Mouse (Mus musculus) MEL (cell line): ENCODE results near the gene Yrdc. TPM values are rescaled to one million over a fixed set of nuclear protein-coding genes. Genes with fewer than 3 reads are reported as not detected.

Experiments used
- DNase-seq: peaks from one replicate; pipeline ENCODE4 v3.0.0; 2011; ENCODE audit warnings: low read depth, low spot score
- H3K27ac ChIP-seq: 2 replicates; pipeline ENCODE4 v1.5.1; 2012; ENCODE audit warnings: low read depth, mild to moderate bottlenecking, control low read depth, low read length, moderate library complexity; ENCODE audit not compliant: control insufficient read depth
- H3K27me3 ChIP-seq, 2 experiments: fragments of 150-350 bp in 1 of 2; sonication (generic) in 1 of 2; 2 replicates each; pipeline ENCODE4 v1.6.1; 2012; ENCODE audit warnings: low read length in 2 of 2, mild to moderate bottlenecking in 2 of 2, improper control_type of control experiment in 1 of 2, moderate library complexity in 1 of 2; ENCODE audit not compliant: insufficient read depth in 2 of 2, control insufficient read depth in 1 of 2
- H3K36me3 ChIP-seq, 2 experiments: 2 replicates each; pipeline ENCODE4 v1.6.1; 2012 to 2014; ENCODE audit warnings: low read length in 2 of 2, improper control_type of control experiment in 1 of 2, inconsistent platforms in 1 of 2, mild to moderate bottlenecking in 1 of 2; ENCODE audit not compliant: insufficient read depth in 2 of 2, control insufficient read depth in 1 of 2
- H3K4me1 ChIP-seq, 2 experiments: fragments of 150-350 bp in 1 of 2; sonication (generic) in 1 of 2; 2 replicates each; pipeline ENCODE4 v1.6.1; 2012; ENCODE audit warnings: low read length in 2 of 2, improper control_type of control experiment in 1 of 2, mild to moderate bottlenecking in 1 of 2; ENCODE audit not compliant: insufficient read depth in 2 of 2, control insufficient read depth in 1 of 2
- H3K4me3 ChIP-seq, 2 experiments: fragments of 150-350 bp in 1 of 2; sonication (generic) in 1 of 2; 2 replicates each; pipeline ENCODE4 v1.5.1; 2012; ENCODE audit warnings: low read depth in 2 of 2, low read length in 2 of 2, mild to moderate bottlenecking in 2 of 2, moderate library complexity in 2 of 2, control low read depth in 1 of 2, improper control_type of control experiment in 1 of 2; ENCODE audit not compliant: control insufficient read depth in 1 of 2, insufficient read depth in 1 of 2
- H3K79me2 ChIP-seq: 2 replicates; pipeline ENCODE4 v1.6.1; 2012; ENCODE audit warnings: mild to moderate bottlenecking, low read length, moderate library complexity; ENCODE audit not compliant: control insufficient read depth, poor library complexity, insufficient read depth
- H3K9ac ChIP-seq: 2 replicates; pipeline ENCODE4 v1.6.1; 2012; ENCODE audit warnings: low read depth, mild to moderate bottlenecking, control low read depth, low read length, moderate library complexity; ENCODE audit not compliant: control insufficient read depth, poor library complexity, severe bottlenecking
- H3K9me3 ChIP-seq: fragments of 150-350 bp; sonication (generic); replicated peaks from 2 replicates; pipeline ENCODE4 v1.6.1; 2012; ENCODE audit warnings: mild to moderate bottlenecking, low read length, improper control_type of control experiment, moderate library complexity; ENCODE audit not compliant: insufficient read depth
- BHLHE40 ChIP-seq: IDR thresholded peaks from 2 replicates; pipeline ENCODE4 v1.6.1; 2012; ENCODE audit warnings: low read depth, mild to moderate bottlenecking, inconsistent platforms, low read length, improper control_type of control experiment, borderline replicate concordance
- CHD1 ChIP-seq: IDR thresholded peaks from 2 replicates; pipeline ENCODE4 v1.6.1; 2012; ENCODE audit warnings: low read depth, mild to moderate bottlenecking, inconsistent platforms, low read length, improper control_type of control experiment
- CHD2 ChIP-seq: IDR thresholded peaks from 2 replicates; pipeline ENCODE4 v1.6.1; 2011; ENCODE audit warnings: low read length, improper control_type of control experiment
- E2F4 ChIP-seq: IDR thresholded peaks from 2 replicates; pipeline ENCODE4 v1.6.1; 2011; ENCODE audit warnings: low read depth, low read length, improper control_type of control experiment, borderline replicate concordance
- ELF1 ChIP-seq: IDR thresholded peaks from 2 replicates; pipeline ENCODE4 v1.6.1; 2014; ENCODE audit warnings: low read depth, mild to moderate bottlenecking, inconsistent platforms, low read length, improper control_type of control experiment, moderate library complexity
- EP300 ChIP-seq, 2 experiments: IDR thresholded peaks; 2 replicates each; pipeline ENCODE4 v1.6.1; 2011; ENCODE audit warnings: improper control_type of control experiment in 2 of 2, low read length in 2 of 2, low read depth in 1 of 2, mild to moderate bottlenecking in 1 of 2
- ETS1 ChIP-seq: IDR thresholded peaks from 2 replicates; pipeline ENCODE4 v1.6.1; 2012; ENCODE audit warnings: low read depth, mild to moderate bottlenecking, inconsistent platforms, low read length, improper control_type of control experiment, moderate library complexity
- GATA1 ChIP-seq: IDR thresholded peaks from 2 replicates; pipeline ENCODE4 v1.6.1; 2011; ENCODE audit warnings: low read depth, low read length, improper control_type of control experiment
- MAFK ChIP-seq: IDR thresholded peaks from 2 replicates; pipeline ENCODE4 v1.6.1; 2011; ENCODE audit warnings: low read depth, mild to moderate bottlenecking, low read length, improper control_type of control experiment, borderline replicate concordance
- MAX ChIP-seq: IDR thresholded peaks from 2 replicates; pipeline ENCODE4 v1.6.1; 2011; ENCODE audit warnings: low read length, improper control_type of control experiment
- MAZ ChIP-seq: IDR thresholded peaks from 2 replicates; pipeline ENCODE4 v1.6.1; 2012; ENCODE audit warnings: low read depth, mild to moderate bottlenecking, inconsistent platforms, low read length, improper control_type of control experiment
- MEF2A ChIP-seq: IDR thresholded peaks from 2 replicates; pipeline ENCODE4 v1.6.1; 2014; ENCODE audit warnings: low read depth, mild to moderate bottlenecking, inconsistent platforms, low read length, improper control_type of control experiment; ENCODE audit not compliant: poor library complexity, insufficient replicate concordance, severe bottlenecking; ENCODE audit errors: extremely low read depth
- MXI1 ChIP-seq: IDR thresholded peaks from 2 replicates; pipeline ENCODE4 v1.6.1; 2011; ENCODE audit warnings: mild to moderate bottlenecking, low read depth, low read length, improper control_type of control experiment
- MYB ChIP-seq: IDR thresholded peaks from 2 replicates; pipeline ENCODE4 v1.6.1; 2011; ENCODE audit warnings: mild to moderate bottlenecking, low read depth, low read length, improper control_type of control experiment
- MYC ChIP-seq: IDR thresholded peaks from 2 replicates; pipeline ENCODE4 v1.6.1; 2011; ENCODE audit warnings: low read depth, mild to moderate bottlenecking, low read length, improper control_type of control experiment, moderate library complexity
- NELFE ChIP-seq: IDR thresholded peaks from 2 replicates; pipeline ENCODE4 v1.6.1; 2011; ENCODE audit warnings: low read depth, low read length, improper control_type of control experiment
- POLR2A ChIP-seq, 2 experiments: IDR thresholded peaks; 2 replicates each; pipeline ENCODE4 v1.6.1; 2011 to 2012; ENCODE audit warnings: low read length in 2 of 2, mild to moderate bottlenecking in 2 of 2, control low read depth in 1 of 2, improper control_type of control experiment in 1 of 2, low read depth in 1 of 2, moderate library complexity in 1 of 2; ENCODE audit not compliant: control insufficient read depth in 1 of 2, insufficient read depth in 1 of 2, poor library complexity in 1 of 2
- POLR2AphosphoS2 ChIP-seq: IDR thresholded peaks from 2 replicates; pipeline ENCODE4 v1.6.1; 2011; ENCODE audit warnings: low read length, improper control_type of control experiment
- POLR2AphosphoS5 ChIP-seq: IDR thresholded peaks from 2 replicates; pipeline ENCODE4 v1.6.1; 2012; ENCODE audit warnings: low read depth, borderline replicate concordance, mild to moderate bottlenecking, inconsistent platforms, low read length, moderate library complexity, mixed read lengths
- RAD21 ChIP-seq: IDR thresholded peaks from 2 replicates; pipeline ENCODE4 v1.6.1; 2011; ENCODE audit warnings: mild to moderate bottlenecking, low read depth, low read length, improper control_type of control experiment
- SMC3 ChIP-seq: IDR thresholded peaks from 2 replicates; pipeline ENCODE4 v1.6.1; 2011; ENCODE audit warnings: low read depth, low read length, improper control_type of control experiment
- TBP ChIP-seq: IDR thresholded peaks from 2 replicates; pipeline ENCODE4 v1.8.0; 2011; ENCODE audit warnings: low read depth, low read length, improper control_type of control experiment
- TCF12 ChIP-seq: IDR thresholded peaks from 2 replicates; pipeline ENCODE4 v1.6.1; 2014; ENCODE audit warnings: low read depth, mild to moderate bottlenecking, inconsistent platforms, low read length, improper control_type of control experiment, moderate library complexity
- UBTF ChIP-seq: IDR thresholded peaks from 2 replicates; pipeline ENCODE4 v1.6.1; 2012; ENCODE audit warnings: low read depth, mild to moderate bottlenecking, inconsistent platforms, low read length, improper control_type of control experiment, moderate library complexity, borderline replicate concordance; ENCODE audit not compliant: insufficient read depth
- USF2 ChIP-seq, 2 experiments: IDR thresholded peaks; 2 replicates each; pipeline ENCODE4 v1.6.1; 2011 to 2012; ENCODE audit warnings: improper control_type of control experiment in 2 of 2, low read length in 2 of 2, borderline replicate concordance in 1 of 2, inconsistent platforms in 1 of 2, low read depth in 1 of 2, mild to moderate bottlenecking in 1 of 2; ENCODE audit not compliant: insufficient read depth in 1 of 2
- ZC3H11A ChIP-seq: IDR thresholded peaks from 2 replicates; pipeline ENCODE4 v1.6.1; 2012; ENCODE audit warnings: low read depth, mild to moderate bottlenecking, inconsistent platforms, low read length, improper control_type of control experiment
- ZKSCAN1 ChIP-seq: IDR thresholded peaks from 2 replicates; pipeline ENCODE4 v1.6.1; 2012; ENCODE audit warnings: low read depth, mild to moderate bottlenecking, inconsistent platforms, low read length, improper control_type of control experiment, moderate library complexity
- ZMIZ1 ChIP-seq: IDR thresholded peaks from 2 replicates; pipeline ENCODE4 v1.6.1; 2012; ENCODE audit warnings: low read depth, mild to moderate bottlenecking, inconsistent platforms, low read length, improper control_type of control experiment, moderate library complexity
- ZNF384 ChIP-seq: IDR thresholded peaks from 2 replicates; pipeline ENCODE4 v1.6.1; 2012; ENCODE audit warnings: low read depth, mild to moderate bottlenecking, inconsistent platforms, low read length, improper control_type of control experiment
- polyA plus RNA-seq, 2 experiments: library from polyadenylated mRNA; stranded (reverse) in 1 of 2; unstranded in 1 of 2; fragments of >175 nt in 1 of 2; fragments of >200 nt in 1 of 2; gene quantifications; 2 replicates each; pipeline versions ENCODE4 v1.2.1 to v1.2.4; 2012; ENCODE audit warnings: low replicate concordance in 2 of 2, low read depth in 1 of 2; ENCODE audit not compliant: insufficient read length in 2 of 2, insufficient read depth in 1 of 2, missing spikeins in 1 of 2
- total RNA-seq: library from RNA; depleted of rRNA; stranded (reverse); fragments of 300-350 nt; gene quantifications from 2 replicates; pipeline ENCODE4 v1.2.3, GENCODE M21; 2012

Gene Yrdc
- total and polyA plus RNA-seq, 3 experiments = 105 to 107 TPM; not detected in 1

DNA sequence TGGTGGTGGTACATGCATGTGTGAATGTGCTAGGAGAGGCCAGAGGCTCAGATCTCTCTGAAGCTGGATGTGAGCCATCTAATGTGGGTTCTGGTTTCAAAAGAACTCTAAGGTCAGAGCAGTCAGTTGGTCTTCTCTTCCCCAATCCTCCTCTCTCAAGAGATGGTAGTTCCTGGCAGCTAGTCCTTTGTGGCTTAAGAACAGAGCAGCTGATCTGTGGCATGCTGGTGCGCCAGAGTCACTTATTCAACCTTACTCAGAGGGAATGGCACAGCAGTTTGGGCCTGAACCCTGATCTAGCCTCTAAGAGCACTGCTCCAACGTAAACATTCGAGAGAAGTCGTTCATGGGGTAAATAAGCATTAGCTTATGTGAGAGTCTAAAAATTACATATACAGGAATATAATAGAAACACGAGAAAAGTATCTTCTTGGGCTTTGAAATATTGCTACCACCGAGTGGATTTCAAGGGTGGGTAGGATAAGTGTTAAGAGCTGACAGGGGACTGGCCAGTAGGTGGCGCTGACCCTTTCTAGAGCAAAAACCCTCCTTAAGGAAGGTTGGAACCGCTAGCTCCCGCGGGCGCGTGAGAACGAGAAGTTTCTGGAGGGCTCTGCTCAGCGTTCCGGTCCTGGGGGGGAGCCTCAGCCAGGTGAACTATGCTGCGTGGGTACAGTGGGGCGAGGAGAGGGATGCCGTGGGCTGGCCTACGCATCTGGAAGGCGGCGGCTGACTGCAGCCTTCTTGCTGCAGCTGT lies 48.7 kb upstream of the Yrdc start, which contains the start of gene Mtf1 (continued):
- TF ChIP-seq ZKSCAN1 = 0 out of 2 replicates have a peak, but pooled peaks have one; percentile 48
- TF ChIP-seq USF2 (IDR thresholded peaks at IDR 0.05; ENCODE audit: borderline replicate concordance in 1 of 2, insufficient read depth in 1 of 2, low read depth in 1 of 2, low read length in 2 of 2) = no peak
- no peak; the same call in 1 of the 2 replicates for TF ChIP-seq POLR2AphosphoS5
- TF ChIP-seq MAFK = no peak
- no peak for TF ChIP-seq ZNF384
- 0 out of 2 replicates have a peak, but pooled peaks have one; percentile 19 for TF ChIP-seq ELF1
- TF ChIP-seq UBTF = no peak

DNA sequence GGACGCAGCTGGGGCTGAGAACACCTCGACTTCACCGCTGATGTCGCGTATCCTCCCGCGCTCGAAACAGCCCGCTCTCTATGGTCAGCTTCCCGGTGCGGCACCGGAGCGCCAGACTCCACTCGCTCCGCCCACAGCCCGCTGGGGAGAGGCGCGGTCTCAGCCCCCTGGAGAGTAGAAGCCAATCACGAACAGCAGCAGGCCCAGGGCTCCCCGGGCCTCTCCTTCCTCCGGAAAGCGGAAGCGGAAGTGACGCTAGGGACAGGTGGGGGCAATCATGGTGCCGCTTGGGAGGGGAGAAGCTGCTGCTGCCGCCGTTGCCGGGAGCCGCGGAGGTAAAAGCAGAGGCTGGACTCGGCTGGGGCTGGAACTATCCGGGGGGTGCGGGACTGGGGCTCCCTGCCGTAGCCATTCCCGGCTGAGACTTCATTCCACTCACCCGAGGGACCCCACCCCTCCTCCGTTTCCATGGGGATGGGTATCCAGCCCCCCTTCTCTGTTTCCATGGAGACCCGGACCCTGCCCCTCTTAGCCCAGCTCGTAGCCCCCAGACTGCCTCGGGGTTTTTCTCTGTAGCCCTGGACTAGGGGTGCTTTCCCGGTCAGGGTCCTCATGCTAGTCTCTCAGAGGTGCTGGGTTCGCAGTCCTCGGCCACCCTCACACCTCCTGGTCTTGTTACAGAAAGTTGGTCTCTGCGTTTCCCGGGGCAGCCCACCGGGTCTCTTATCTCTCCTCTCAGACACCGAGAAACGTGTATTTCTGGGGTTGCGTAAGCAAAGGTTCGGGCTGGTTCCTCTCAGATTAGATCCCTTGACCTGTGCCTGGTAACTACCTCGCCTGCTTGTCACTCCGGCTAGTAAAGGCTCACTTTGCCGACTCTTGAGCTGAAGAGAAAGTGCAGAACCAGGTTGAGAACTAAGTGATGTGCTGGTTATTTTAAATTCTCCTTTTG lies 47.9 kb upstream of the Yrdc start:
- Histone ChIP-seq H3K36me3 (peaks cover 16 to 30% of the 10 kb centered on the region in 2 experiments; a peak in 3 of 4 replicates), H3K79me2 (peaks cover 46% of the 10 kb centered on the region), H3K27ac (peak overlapping the region; percentile 97), H3K27me3 (no peaks in the 10 kb centered on the region), H3K4me3 (peak overlapping the region; percentile 82 to 85), H3K4me1 (peaks cover 2 to 31% of the 10 kb centered on the region in 2 experiments; a peak in 2 of 4 replicates), H3K9me3 (no peaks in the 10 kb centered on the region), H3K9ac (peak overlapping the region; percentile 85)
- peak; percentile 98 for DNase-seq
- TF ChIP-seq RAD21 (no peak), ELF1 (0 out of 2 replicates have a peak, but pooled peaks have one; percentile 62), GATA1 (peak; percentile 84), MAX (peak; percentile 17; the same call in 1 of the 2 replicates), NELFE (peak; percentile 96), SMC3 (no peak), MAZ (peak; percentile 100), ZMIZ1 (peak; percentile 87), UBTF (no peak), TBP (peak; percentile 56; the same call in 1 of the 2 replicates), USF2 (IDR thresholded peaks at IDR 0.05; ENCODE audit: borderline replicate concordance in 1 of 2, insufficient read depth in 1 of 2, low read depth in 1 of 2, low read length in 2 of 2) (no peak), EP300 (IDR thresholded peaks at IDR 0.05; ENCODE audit: low read depth in 1 of 2, low read length in 2 of 2) (peak; percentile 67 to 83), MXI1 (peak; percentile 67), ZC3H11A (no peak), CHD2 (no peak), MEF2A (no peak), MYC (peak; percentile 71; the same call in 1 of the 2 replicates), MYB (no peak), POLR2A (IDR thresholded peaks at IDR 0.05; ENCODE audit: control insufficient read depth in 1 of 2, insufficient read depth in 1 of 2, low read depth in 1 of 2, low read length in 2 of 2, poor library complexity in 1 of 2) (peak; percentile 93 to 95), E2F4 (0 out of 2 replicates have a peak, but pooled peaks have one; percentile 15), ETS1 (peak; percentile 63; the same call in 1 of the 2 replicates), CHD1 (0 out of 2 replicates have a peak, but pooled peaks have one; percentile 76), BHLHE40 (peak; percentile 88), POLR2AphosphoS2 (peak; percentile 91), ZKSCAN1 (no peak), TCF12 (peak; percentile 87)
